ENCODE assay signal across 8 mouse cellular contexts in the genomic region with DNA sequence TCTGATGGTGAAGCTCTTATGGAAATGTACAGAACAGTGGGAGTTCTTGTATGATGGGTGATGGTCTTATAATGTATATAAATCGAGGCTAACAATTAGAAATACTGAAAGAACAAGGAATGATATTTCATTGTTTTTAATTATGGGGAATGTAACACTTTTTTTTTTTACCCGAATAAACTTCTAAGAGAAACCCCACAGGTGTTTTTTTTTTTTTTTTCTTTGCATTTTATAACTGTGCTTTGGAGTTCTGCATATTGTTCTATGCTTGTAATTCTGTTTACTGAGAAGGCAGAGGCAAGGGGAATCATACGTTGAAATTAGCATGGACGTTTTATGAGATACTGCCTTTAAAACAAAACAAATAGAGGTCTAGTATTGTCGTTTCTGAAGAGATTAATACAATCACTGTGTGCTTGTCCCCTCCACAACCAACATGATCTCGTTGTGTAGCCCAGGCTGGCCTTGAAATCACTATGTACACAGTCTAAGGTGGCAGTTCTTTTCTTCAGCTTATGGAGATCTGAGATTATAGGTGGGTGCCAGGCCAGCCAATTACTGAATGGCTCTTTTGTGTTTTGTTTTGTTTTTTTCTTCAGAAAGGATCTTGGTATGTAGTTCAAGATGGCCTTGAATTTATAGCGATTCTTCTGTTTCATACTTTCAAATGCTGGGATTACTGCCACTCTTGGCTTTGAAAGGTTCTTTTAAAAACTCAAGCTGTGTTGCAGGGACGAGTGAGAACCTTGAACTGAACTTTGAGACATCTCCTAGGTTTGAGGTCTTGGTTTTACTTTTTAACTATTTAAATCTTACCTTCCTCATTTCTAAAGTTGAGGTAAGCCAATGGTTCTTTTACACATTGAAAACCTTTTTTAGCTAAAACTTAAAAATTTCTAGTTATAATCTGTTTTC. TPM values are rescaled to one million over a fixed set of nuclear protein-coding genes. Genes with fewer than 3 reads are reported as not detected.
DNase-seq lines count a peak whose midpoint lies in the region; ATAC-seq lines count a peak whose summit lies in the region.

No protein-coding gene starts in this region.

- no peaks in the 10 kb centered on the region for H3K27me3 ChIP-seq in erythroblast, embryonic 14.5 days (ENCODE audit: control insufficient read depth)
- H3K27me3 ChIP-seq in forebrain, embryonic 16.5 days (replicated peaks; ENCODE audit: control insufficient read depth, insufficient read depth, low read length): no peaks in the 10 kb centered on the region
- H3K27me3 ChIP-seq in liver, embryonic 13.5 days: no peaks in the 10 kb centered on the region

- H3K9ac ChIP-seq in forebrain, embryonic 16.5 days (replicated peaks; ENCODE audit: low read depth, low read length): no peak overlapping the region; the same call in 1 of the 2 replicates
- peak overlapping the region; percentile 98 for H3K9ac ChIP-seq in liver, embryonic 13.5 days

- H3K27ac ChIP-seq in forebrain, embryonic 16.5 days (ENCODE audit: low read length): no peak overlapping the region
- no peak overlapping the region for H3K27ac ChIP-seq in liver, embryonic 13.5 days

- 13% methylated on average over 8 of the region's 8 CpGs for WGBS in forebrain, embryonic 16.5 days
- 31% methylated on average over 8 of the region's 8 CpGs for WGBS in liver, embryonic 13.5 days (ENCODE audit: insufficient replicate concordance)

- peaks cover 47% of the 10 kb centered on the region for H3K4me1 ChIP-seq in erythroblast, embryonic 14.5 days (ENCODE audit: control insufficient read depth)
- H3K4me1 ChIP-seq in forebrain, embryonic 16.5 days (replicated peaks; ENCODE audit: control insufficient read depth, insufficient read depth, low read length): peaks cover 18% of the 10 kb centered on the region
- H3K4me1 ChIP-seq in liver, embryonic 13.5 days (replicated peaks): peaks cover 46% of the 10 kb centered on the region

- peak; percentile 66 for DNase-seq in A20 (ENCODE audit: low read depth, low spot score)
- no peak for DNase-seq in liver, embryonic 13.5 days
- DNase-seq in testis, postnatal 10 days (ENCODE audit: low spot score): no peak
- no peak for DNase-seq in ovary, postnatal 14 days (ENCODE audit: low spot score)
- DNase-seq in gastrocnemius, postnatal 4 days (ENCODE audit: low spot score in 2 of 2): no peak

- no peak for ATAC-seq in erythroblast, adult 5-6 weeks (replicated peaks; ENCODE audit: low FRiP score, poor library complexity, severe bottlenecking)
- no peak for ATAC-seq in forebrain, embryonic 16.5 days
- no peak for ATAC-seq in liver, embryonic 13.5 days (ENCODE audit: low read depth)

- H3K36me3 ChIP-seq in erythroblast, embryonic 14.5 days (ENCODE audit: control insufficient read depth): peaks cover 5% of the 10 kb centered on the region
- H3K36me3 ChIP-seq in forebrain, embryonic 16.5 days (ENCODE audit: control insufficient read depth, insufficient read depth): no peaks in the 10 kb centered on the region
- H3K36me3 ChIP-seq in liver, embryonic 13.5 days: peaks cover 3% of the 10 kb centered on the region; the same call in 1 of the 2 replicates

- no peaks in the 10 kb centered on the region for H3K9me3 ChIP-seq in erythroblast, embryonic 14.5 days (ENCODE audit: control insufficient read depth, low read length)
- H3K9me3 ChIP-seq in forebrain, embryonic 16.5 days (ENCODE audit: control insufficient read depth, low read length): no peaks in the 10 kb centered on the region
- no peaks in the 10 kb centered on the region for H3K9me3 ChIP-seq in liver, embryonic 13.5 days (replicated peaks)

- H3K4me2 ChIP-seq in forebrain, embryonic 16.5 days (ENCODE audit: low read length): peak overlapping the region; percentile 46
- peak overlapping the region; percentile 85 for H3K4me2 ChIP-seq in liver, embryonic 13.5 days

- H3K4me3 ChIP-seq in erythroblast, embryonic 14.5 days (replicated peaks): peak overlapping the region; percentile 99
- peak overlapping the region; percentile 19 for H3K4me3 ChIP-seq in forebrain, embryonic 16.5 days (replicated peaks; ENCODE audit: low read length)
- peak overlapping the region; percentile 93 for H3K4me3 ChIP-seq in liver, embryonic 13.5 days (replicated peaks)

RNA-seq across cellular contexts. Expression of gene Stag1, which starts 47.7 kb away (rescaled TPM):
- 0.50 and 0.56 TPM in 2 replicates for polyA plus RNA-seq in erythroblast, embryonic 14.5 days (2012)
- 22.8 and 50.5 TPM in 2 replicates for total RNA-seq in erythroblast, adult 5-6 weeks (2015; ENCODE audit: low replicate concordance)
- total RNA-seq in erythroblast, adult 5-6 weeks (2017; ENCODE audit: low replicate concordance): 64.5 and 64.7 TPM in 2 replicates
- polyA plus RNA-seq in forebrain, embryonic 16.5 days (2015; fragmentation: Nextera tagmentation; extraction: Ambion mirVana): 36.0 and 38.6 TPM in 2 replicates
- polyA plus RNA-seq in liver, embryonic 13.5 days (2015; fragmentation: Nextera tagmentation; extraction: Ambion mirVana): 20.0 and 25.5 TPM in 2 replicates
- total RNA-seq in gastrocnemius, postnatal 4 days (2021): 10 to 100 TPM; 59.5 to 67.5 TPM

Comparison
In these comparisons a context has a peak if more than half of its experiments do, and no peak if none do; other contexts are left out.
1. H3K4me3 ChIP-seq: peak in every context shown above with its lines; median percentile 99 in erythroblast, embryonic 14.5 days; 93 in liver, embryonic 13.5 days; 19 in forebrain, embryonic 16.5 days.
2. RNA of gene Stag1, which starts 47.7 kb away (polyA plus RNA-seq): 36.0 to 38.6 TPM in forebrain, embryonic 16.5 days and 20.0 to 25.5 TPM in liver, embryonic 13.5 days; 0.50 to 0.56 TPM in erythroblast, embryonic 14.5 days; every median in the first group is over 10 times any median in the second.